Mouse (Mus musculus) stomach, embryonic 16.5 days (tissue): ENCODE measurements at regions not wholly inside any gene's neighbourhood (a gene's known extent, or its start where the extent isn't known, plus 50 kb on each side); places are given as distances from the start of the nearest gene placed in this dataset.

Experiments used
- ATAC-seq: fragments of 200-750 bp; cut with Nextera tagmentation; 2 replicates; pipeline ENCODE4 v1.8.0; 2017; ENCODE audit warnings: moderate number of reproducible peaks, moderate TSS enrichment; ENCODE audit not compliant: insufficient read depth, low FRiP score
- H3K27ac ChIP-seq: fragments of 300-500 bp; sonication (generic); 2 replicates; pipeline ENCODE4 v1.5.1; 2014; ENCODE audit warnings: low read length
- H3K27me3 ChIP-seq: fragments of 300-500 bp; sonication (generic); 2 replicates; pipeline ENCODE4 v1.6.1; 2014; ENCODE audit warnings: low read length, control low read depth, mixed read lengths; ENCODE audit not compliant: control insufficient read depth, insufficient read depth
- H3K36me3 ChIP-seq: fragments of 300-500 bp; sonication (generic); 2 replicates; pipeline ENCODE4 v1.6.1; 2014; ENCODE audit warnings: low read length; ENCODE audit not compliant: control insufficient read depth, insufficient read depth
- H3K4me1 ChIP-seq: fragments of 300-500 bp; sonication (generic); 2 replicates; pipeline ENCODE4 v1.6.1; 2014; ENCODE audit warnings: low read length, control low read depth, mixed read lengths; ENCODE audit not compliant: control insufficient read depth, insufficient read depth
- H3K4me2 ChIP-seq: fragments of 300-500 bp; sonication (generic); 2 replicates; pipeline ENCODE4 v1.6.1; 2014; ENCODE audit warnings: low read depth, low read length, mixed read lengths
- H3K4me3 ChIP-seq: fragments of 300-500 bp; sonication (generic); replicated peaks from 2 replicates; pipeline ENCODE4 v1.5.1; 2014; ENCODE audit warnings: mild to moderate bottlenecking, low read length
- H3K9ac ChIP-seq: fragments of 300-500 bp; sonication (generic); 2 replicates; pipeline ENCODE4 v1.6.1; 2014; ENCODE audit warnings: low read length
- H3K9me3 ChIP-seq: fragments of 300-500 bp; sonication (generic); replicated peaks from 2 replicates; pipeline ENCODE4 v1.6.1; 2016; ENCODE audit warnings: low read length, control low read depth; ENCODE audit not compliant: control insufficient read depth
- WGBS: fragments of 180-500 bp; shearing (Covaris S2); extraction: QIAGEN DNeasy Blood & Tissue Kit; methylation state at CpG from one replicate; pipeline ENCODE4 v1.1.7; 2014; 5-methylcytosine and 5-hydroxymethylcytosine counted together

- Histone ChIP-seq H3K27me3 (no peaks in the 10 kb centered on the region), H3K4me2 (no peak overlapping the region), H3K36me3 (no peaks in the 10 kb centered on the region), H3K9me3 (no peaks in the 10 kb centered on the region), H3K4me1 (no peaks in the 10 kb centered on the region), H3K9ac (no peak overlapping the region), H3K4me3 (no peak overlapping the region), H3K27ac (no peak overlapping the region)
- 68% methylated on average over 20 of the region's 20 CpGs for WGBS
- ATAC-seq = no peak
Observed at GRCm38 (mm10) chr14:46670221-46671046, 89.9 kb upstream of the Cdkn3 start.

GRCm38 (mm10) chr14:46668275-46668674, 92.1 kb upstream of the Cdkn3 start:
- ATAC-seq = no peak
- WGBS = 85% methylated on average over 3 of the region's 3 CpGs

GRCm38 (mm10) chr14:46664305-46664704, 96.0 kb upstream of the Cdkn3 start:
- H3K36me3 ChIP-seq = no peaks in the 10 kb centered on the region
- H3K9ac ChIP-seq = no peak overlapping the region

More at GRCm38 (mm10) chr14:46668275-46668674, 92.1 kb upstream of the Cdkn3 start:
- Histone ChIP-seq H3K36me3 (no peaks in the 10 kb centered on the region), H3K27ac (no peak overlapping the region), H3K4me3 (no peak overlapping the region), H3K9me3 (no peaks in the 10 kb centered on the region), H3K4me2 (no peak overlapping the region), H3K9ac (no peak overlapping the region), H3K27me3 (no peaks in the 10 kb centered on the region), H3K4me1 (no peaks in the 10 kb centered on the region)

GRCm38 (mm10) chr14:46663529-46663928, 96.8 kb upstream of the Cdkn3 start:
- no peak for ATAC-seq
- no peaks in the 10 kb centered on the region for H3K27me3 ChIP-seq

More at GRCm38 (mm10) chr14:46664305-46664704, 96.0 kb upstream of the Cdkn3 start:
- no peaks in the 10 kb centered on the region for H3K27me3 ChIP-seq
- H3K4me2 ChIP-seq = no peak overlapping the region
- H3K27ac ChIP-seq = no peak overlapping the region
- no peak overlapping the region for H3K4me3 ChIP-seq
- ATAC-seq = peak; percentile 25; the same call in 1 of the 2 replicates
- 0 out of 2 replicates have a peak, but pooled peaks cover 4% of the 10 kb centered on the region for H3K4me1 ChIP-seq
- H3K9me3 ChIP-seq = no peaks in the 10 kb centered on the region
- WGBS = 61% methylated on average over 6 of the region's 6 CpGs

GRCm38 (mm10) chr14:46661792-46662545, 98.4 kb upstream of the Cdkn3 start:
- no peak overlapping the region for H3K27ac ChIP-seq
- no peaks in the 10 kb centered on the region for H3K9me3 ChIP-seq
- no peak overlapping the region for H3K4me2 ChIP-seq
- no peaks in the 10 kb centered on the region for H3K27me3 ChIP-seq
- 14% methylated on average over 9 of the region's 9 CpGs for WGBS
- H3K36me3 ChIP-seq = no peaks in the 10 kb centered on the region
- H3K4me3 ChIP-seq = no peak overlapping the region
- 0 out of 2 replicates have a peak, but pooled peaks cover 4% of the 10 kb centered on the region for H3K4me1 ChIP-seq
- no peak overlapping the region for H3K9ac ChIP-seq
- ATAC-seq = peak; percentile 73; the same call in 1 of the 2 replicates

More at GRCm38 (mm10) chr14:46663529-46663928, 96.8 kb upstream of the Cdkn3 start:
- Histone ChIP-seq H3K9me3 (no peaks in the 10 kb centered on the region), H3K27ac (no peak overlapping the region), H3K4me2 (no peak overlapping the region), H3K4me1 (0 out of 2 replicates have a peak, but pooled peaks cover 4% of the 10 kb centered on the region), H3K9ac (no peak overlapping the region), H3K36me3 (no peaks in the 10 kb centered on the region), H3K4me3 (no peak overlapping the region)
- 85% methylated on average over 5 of the region's 5 CpGs for WGBS

- H3K4me1 ChIP-seq = 0 out of 2 replicates have a peak, but pooled peaks cover 4% of the 10 kb centered on the region
- H3K4me2 ChIP-seq = no peak overlapping the region
- no peak overlapping the region for H3K27ac ChIP-seq
- 42% methylated on average over 3 of the region's 3 CpGs for WGBS
- H3K27me3 ChIP-seq = no peaks in the 10 kb centered on the region
- no peaks in the 10 kb centered on the region for H3K9me3 ChIP-seq
- H3K4me3 ChIP-seq = no peak overlapping the region
- no peak for ATAC-seq
- H3K36me3 ChIP-seq = no peaks in the 10 kb centered on the region
- H3K9ac ChIP-seq = no peak overlapping the region
Observed at GRCm38 (mm10) chr14:46661118-46661791, 99.1 kb upstream of the Cdkn3 start.

- no peak for ATAC-seq
- Histone ChIP-seq H3K9ac (no peak overlapping the region), H3K27me3 (no peaks in the 10 kb centered on the region), H3K4me2 (no peak overlapping the region), H3K27ac (no peak overlapping the region), H3K9me3 (no peaks in the 10 kb centered on the region), H3K36me3 (no peaks in the 10 kb centered on the region), H3K4me1 (0 out of 2 replicates have a peak, but pooled peaks cover 4% of the 10 kb centered on the region), H3K4me3 (no peak overlapping the region)
- 66% methylated on average over 4 of the region's 4 CpGs for whole genome bisulfite sequencing
Observed at GRCm38 (mm10) chr14:46659365-46659764, 101.0 kb upstream of the Cdkn3 start.

GRCm38 (mm10) chr14:46656249-46656648, 104.1 kb upstream of the Cdkn3 start:
- Histone ChIP-seq H3K27ac (no peak overlapping the region), H3K4me1 (no peaks in the 10 kb centered on the region), H3K9ac (no peak overlapping the region), H3K4me3 (no peak overlapping the region), H3K27me3 (no peaks in the 10 kb centered on the region), H3K9me3 (no peaks in the 10 kb centered on the region), H3K36me3 (no peaks in the 10 kb centered on the region), H3K4me2 (no peak overlapping the region)
- WGBS = 80% methylated on average over 10 of the region's 10 CpGs
- no peak for ATAC-seq
